Mouse (Mus musculus): Measurements from ENCODE around the gene Znhit6.

The Znhit6 gene

DNA sequence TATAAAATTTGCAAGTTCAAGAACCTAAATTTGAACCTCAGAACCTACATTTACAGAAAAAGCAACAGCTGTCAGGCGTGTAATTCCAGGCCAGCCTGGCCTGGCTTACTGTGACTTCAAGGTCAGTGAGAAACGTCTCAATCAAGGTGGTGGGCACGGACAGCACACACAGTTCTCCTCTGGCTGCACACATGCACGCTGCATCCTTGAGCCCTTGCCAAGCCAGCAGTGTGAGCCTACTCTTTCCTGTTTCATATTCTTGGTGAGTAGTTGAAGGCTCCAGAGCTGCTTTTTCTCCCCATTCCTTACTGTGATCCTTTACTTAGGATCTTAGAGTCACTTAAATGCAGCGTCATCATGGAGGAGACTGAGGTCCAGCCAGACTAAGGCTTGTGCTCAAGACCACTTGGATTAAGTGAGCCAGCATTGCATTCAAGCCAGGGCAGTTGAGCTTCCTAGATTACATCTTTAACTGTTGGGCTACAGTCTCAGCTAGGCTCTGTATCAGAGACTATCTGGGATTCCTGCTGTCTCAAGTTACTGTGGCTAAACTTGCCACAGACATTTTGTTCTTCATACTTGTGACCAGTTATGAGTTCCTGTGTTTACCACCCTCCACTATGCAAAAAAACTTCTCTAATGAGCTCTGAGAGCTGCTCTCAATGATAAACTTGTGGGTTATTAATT lies 29.6 kb downstream of the Znhit6 start:
- no peak for DNase-seq (ENCODE audit: low read depth, low spot score)

DNA sequence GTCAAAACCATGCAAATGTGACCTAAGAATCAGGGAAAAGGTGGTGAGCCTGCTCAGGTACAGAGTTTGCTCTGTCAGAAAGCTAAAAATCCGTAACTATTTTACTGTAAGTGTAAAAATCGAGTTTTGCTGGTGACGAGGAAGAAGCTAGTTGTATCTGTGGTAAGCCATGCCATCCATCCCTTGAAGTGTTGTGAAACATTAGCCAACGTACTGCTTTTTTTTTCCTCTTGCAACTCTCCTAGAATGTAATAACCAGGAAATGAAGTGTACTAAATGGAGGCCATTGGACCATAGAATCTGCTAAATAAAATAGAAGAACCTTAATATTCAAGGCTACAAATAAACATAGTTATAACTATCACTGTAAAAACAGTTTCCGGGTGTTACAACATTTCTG lies 32.3 kb downstream of the Znhit6 start:
- DNase-seq (ENCODE audit: low read depth, low spot score), result no peak

DNA sequence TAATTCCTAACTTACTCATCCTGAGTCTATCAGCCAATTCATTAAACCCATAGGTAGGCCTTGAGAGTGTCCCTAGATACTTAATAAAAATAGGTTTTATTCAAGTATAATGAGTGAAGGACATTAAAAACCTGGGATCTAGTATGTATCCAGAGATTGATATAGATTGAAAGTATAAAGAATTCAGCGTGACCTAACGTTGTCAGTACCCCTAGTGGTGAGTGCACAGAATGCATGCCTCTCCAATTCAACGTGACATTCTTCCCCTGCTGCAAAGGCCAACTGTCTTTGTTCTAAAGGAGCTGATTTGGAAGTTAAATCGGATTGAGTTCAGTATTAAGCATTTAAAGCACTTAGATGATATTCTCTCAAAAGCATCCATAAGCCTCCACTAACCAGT lies 36.7 kb downstream of the Znhit6 start:
- DNase-seq (ENCODE audit: low read depth, low spot score), result peak; percentile 65

DNA sequence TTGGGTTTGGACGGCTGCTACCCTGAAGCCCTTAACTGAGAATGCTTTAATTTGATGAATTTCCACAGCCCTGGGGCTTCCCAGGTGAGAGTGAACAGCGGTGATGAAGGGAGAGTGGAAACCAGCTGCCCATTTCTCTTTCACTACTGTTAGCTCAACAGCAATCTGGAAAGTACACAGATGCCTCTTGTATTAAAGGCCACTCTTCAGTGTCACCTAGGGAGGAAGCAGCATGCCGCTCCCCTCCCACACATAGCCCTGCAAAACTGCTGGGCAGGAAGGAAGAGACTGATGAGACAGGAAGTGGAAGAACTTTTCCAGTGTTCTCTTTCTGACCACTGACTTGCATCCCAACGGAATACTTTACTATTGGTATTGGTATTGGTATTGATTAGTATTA lies 37.2 kb downstream of the Znhit6 start:
- DNase-seq (ENCODE audit: low read depth, low spot score), result no peak

DNA sequence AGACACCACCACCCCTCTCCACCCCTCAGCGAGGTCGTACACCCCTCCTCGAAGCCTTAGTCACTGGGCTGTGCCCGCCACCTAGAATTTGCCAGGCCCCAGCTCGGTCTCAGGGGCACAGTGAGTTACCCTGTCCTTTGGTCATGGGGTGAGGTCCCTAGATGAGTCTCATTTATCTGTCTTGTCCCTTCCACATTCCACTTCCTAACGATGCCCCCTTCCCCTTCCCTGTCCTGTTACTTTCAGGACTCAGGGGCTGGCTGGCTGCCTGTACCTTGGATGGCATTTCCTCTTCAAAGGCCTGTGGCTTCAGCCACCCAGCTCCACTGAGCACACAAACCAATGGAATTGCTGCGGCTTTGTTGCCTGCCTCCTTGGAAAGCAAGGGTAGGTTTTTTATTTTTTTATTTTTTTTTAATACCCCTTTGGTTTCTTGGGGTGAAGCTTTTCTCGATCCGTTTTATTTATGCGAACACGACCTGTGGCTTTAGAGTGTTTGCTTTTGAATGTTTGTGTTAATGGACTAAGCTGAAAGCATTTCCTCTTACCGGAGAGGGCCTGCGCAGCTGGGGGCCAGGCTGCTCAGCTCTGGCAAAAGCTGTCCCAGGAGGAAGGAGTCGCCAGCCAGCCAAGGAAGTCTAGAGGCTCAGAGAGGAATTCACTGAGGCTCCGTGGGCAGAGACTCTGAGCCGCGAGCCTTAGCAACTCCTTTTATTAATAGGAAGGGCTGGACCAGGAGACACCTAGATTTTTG lies 38.5 kb downstream of the Znhit6 start:
- peak; percentile 62 for DNase-seq (ENCODE audit: low read depth, low spot score)

DNA sequence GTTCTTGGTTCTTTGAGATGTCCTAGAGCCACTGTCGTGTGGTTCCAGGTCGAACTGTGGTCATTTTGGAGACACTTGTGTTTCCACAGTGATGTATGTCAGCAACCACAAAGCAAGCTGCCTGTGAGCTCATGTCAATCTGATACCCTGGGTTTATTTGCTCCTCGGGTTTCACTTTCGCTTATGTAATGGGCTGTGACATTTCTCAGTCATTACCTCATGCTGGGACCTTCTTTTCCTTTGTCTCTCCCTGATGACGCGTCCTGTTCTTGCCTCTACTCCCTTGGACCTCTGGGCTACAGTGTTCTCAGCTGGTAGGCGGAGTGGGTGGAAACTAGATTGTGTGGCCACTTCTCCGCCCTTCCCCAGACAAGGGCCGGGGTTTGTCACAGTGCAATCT lies 42.3 kb downstream of the Znhit6 start:
- DNase-seq (ENCODE audit: low read depth, low spot score), result peak; percentile 64

DNA sequence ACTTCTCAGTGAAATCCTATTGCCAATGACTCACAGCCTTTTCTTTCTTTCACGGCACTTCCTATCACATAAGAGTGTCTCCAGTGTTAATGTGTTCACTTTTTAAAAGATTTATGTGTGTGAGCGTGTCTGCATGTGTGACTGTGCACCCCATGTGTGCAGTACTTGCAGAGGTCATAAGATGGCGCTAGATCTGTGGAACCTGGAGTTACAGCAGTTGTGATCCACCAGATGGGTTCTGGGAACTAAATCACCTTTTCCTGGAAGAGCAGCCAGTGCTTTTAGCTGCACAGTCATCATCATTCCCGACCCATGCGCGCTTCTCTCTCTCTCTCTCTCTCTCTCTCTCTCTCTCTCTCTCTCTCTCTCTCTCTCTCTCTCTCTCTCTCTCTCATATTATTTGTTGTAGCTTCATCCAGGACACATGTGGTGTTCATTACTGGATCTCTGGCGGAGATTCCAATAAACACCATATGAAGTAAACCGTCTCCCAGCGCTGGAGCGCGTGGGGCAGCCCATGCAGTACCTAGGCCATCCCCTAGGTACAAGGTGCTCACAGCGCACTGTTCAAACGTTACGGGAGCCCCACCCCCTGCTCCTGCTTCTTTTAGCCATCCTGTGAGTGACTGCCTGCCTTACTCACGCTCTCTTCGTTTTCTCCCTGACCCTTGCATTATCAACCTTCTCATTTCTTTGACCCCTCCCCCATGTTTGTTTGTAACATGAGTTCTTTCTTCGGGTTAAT lies 43.8 kb downstream of the Znhit6 start:
- peak; percentile 88 for DNase-seq (ENCODE audit: low read depth, low spot score)

DNA sequence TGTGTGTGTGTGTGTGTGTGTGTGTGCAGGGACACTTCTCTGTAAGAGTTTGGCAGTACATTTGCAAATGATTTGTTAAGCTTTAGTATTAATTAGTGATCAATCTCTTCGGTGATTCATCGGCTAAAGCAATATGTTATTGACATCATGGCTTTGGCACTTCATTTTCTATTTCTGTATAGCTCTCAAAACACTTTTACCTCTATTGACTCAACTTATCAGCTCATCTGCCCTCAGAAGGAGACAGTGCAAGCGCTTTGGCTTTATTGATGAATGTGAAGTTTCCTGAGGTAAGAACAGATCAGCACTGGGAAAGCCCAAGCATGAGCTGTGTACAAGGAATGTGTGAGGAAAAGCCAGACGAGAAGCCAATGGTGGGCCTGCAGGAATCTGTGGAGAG lies 45.2 kb downstream of the Znhit6 start:
- no peak for DNase-seq (ENCODE audit: low read depth, low spot score)

DNA sequence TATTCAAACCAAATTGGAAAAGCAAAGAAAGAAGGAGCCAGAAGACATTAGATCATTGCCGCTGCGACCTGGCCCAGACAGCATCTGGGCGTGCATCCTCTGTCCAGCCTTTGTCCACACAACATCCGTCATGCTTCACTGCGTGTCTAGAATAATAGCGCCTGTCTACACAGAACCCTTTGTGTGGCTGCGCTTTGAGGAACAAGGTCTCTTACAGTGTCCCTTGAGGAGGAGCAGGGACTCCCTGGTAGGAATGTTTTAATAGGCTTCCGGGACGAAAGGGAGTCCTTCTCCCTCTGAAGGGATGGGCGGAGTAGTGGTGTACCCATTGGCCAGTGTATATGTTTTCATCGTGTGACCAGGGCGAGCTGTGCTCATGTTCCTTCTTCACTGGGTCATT lies 47.0 kb downstream of the Znhit6 start:
- no peak for DNase-seq (ENCODE audit: low read depth, low spot score)

DNA sequence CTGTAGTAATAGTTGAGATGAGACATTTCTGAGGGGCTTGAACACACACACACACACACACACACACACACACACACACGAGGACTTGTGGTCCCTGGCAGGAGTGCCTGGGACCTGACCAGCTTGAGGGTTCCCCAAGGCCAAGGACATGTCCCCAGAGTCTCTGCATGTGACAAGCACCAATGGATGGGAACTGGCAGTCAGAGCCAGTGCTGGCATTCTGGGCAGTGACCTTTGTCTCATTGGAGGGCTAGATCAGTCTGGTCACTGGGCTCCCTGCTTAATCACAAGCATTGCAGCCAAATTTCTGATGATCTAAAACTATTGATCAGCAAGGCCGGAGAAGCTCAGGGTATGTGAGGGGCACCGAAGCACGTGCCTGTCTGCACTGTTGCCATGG lies 48.8 kb downstream of the Znhit6 start:
- no peak for DNase-seq (ENCODE audit: low read depth, low spot score)

DNA sequence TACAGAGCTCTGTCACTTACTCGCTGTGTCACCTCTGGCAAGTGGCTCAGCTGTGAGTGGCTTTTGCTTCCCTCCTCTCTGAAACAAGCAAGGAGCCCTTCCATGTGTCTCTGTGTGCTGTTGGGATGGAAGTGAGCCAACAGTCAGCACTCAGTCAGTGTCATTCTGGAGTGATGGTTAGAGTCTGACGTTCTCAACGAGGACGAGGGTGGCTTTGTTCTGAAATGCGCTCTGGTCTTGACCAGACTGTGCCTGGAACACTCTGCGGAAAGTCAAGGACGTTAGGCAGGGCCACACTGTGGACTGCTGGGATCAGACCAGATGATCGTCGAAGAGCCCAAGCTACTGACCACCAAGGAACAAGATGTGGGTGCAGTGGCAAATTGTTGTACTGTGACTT lies 49.5 kb downstream of the Znhit6 start:
- no peak for DNase-seq (ENCODE audit: low read depth, low spot score)

DNA sequence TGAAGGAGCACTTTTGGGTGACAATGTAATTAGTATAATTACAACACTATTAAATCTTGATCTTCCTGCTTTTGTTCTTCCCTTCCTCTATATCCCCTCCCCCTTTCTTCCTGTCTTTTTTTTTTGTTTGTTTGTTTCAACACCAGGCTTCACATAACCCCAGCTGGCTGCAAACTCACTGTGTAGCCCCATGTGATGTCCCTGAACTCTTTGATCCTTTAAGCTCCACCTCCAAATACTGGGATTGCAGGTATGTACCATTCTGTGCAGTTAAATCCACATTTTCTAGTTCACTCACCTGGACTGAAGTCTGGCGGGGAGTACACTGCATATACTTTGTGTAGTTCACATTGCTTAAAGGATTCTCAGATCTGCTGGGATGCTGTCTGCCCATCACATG lies 50.1 kb downstream of the Znhit6 start:
- DNase-seq (ENCODE audit: low read depth, low spot score), result no peak

DNA sequence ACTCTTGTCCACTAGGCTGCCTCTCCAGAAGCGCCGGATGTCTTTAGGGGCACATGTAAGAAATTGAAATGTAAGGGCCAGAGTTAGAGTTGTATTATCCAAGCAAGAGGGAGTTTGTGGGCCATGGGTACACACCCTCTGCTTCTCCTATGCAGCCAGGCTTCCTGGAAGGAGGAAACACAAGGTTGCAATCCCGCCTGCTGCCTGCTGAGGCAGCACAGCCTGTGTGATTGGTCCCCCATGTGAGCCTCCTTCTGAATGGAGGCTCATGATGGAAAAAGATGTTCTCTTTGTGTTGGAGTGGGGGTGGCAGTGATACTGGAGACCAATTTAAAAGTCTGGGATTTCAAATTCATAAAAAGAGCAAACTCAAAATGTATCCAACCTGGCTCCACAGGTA lies 51.8 kb downstream of the Znhit6 start:
- peak; percentile 74 for DNase-seq (ENCODE audit: low read depth, low spot score)

DNA sequence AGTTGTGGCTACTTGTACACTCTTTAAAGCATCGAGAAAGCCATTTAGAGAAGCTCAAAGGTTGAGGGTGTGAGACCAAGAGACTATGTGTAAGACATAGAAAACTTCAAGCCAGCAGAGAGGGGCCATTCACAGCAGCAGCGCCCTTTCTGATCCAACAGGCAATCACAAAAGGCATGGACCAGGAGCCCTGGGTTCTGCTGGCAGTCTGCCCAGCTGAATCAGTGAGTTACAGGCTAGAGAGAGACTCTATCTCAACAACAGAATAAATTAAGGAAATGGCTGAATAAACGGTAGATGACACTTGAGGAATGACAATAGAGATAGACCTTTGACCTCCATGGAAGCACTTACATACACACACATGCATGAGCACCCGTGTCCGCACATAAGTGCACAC lies 52.6 kb downstream of the Znhit6 start:
- DNase-seq (ENCODE audit: low read depth, low spot score), result no peak

DNA sequence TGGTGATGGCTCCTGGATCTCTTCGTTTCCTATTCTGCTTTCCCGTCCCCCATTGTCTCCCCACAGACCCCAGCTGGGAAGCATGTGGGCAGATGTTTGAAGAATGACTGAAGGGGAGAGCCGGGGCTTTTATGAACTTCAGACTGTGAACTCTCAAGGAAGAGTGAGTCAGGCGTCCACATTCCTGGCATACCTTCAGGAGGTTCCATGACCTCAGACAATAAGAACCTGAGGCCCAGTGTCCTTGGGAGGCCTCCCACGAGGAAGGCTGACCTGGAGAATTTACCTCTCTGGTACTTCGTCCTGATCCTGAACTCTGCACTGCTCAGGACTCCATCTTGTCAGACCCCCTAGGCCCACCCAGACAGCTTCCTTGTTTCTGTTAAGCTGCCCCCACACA lies 56.9 kb downstream of the Znhit6 start:
- peak; percentile 99 for DNase-seq (ENCODE audit: low read depth, low spot score)

DNA sequence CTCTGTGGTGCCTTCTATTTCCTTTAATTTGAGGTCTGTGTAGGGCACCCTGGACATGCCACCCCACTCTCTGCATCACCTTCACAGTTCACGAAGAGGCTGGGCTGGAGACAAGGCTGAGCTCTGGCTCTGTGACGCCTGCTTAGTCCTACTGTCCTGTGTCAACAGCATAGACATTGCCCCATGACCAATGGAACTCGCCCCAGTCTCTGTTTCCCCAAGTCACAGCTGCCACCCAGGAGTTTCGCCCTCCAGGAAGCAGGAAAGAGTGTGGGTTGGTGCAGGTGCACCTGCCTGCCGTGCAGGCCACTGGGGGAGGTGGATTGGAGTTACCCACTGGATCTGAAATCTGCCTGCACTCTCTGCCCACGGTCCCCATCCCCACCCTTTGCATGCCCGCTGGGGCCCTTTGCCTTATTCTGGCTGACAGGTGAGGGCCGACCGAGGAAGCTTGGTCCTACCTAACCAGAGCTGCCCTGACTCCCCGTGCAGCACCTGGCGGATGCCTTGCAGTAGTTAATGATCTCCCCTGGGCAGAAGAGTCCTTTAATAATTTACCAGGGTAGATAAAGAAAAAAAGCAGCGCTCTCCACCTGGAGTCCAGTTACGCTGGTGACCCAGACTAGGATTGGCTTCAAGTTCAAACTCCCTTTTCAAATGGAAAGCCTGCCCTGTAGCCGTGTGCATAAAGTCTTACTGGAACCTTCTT lies 58.2 kb downstream of the Znhit6 start:
- DNase-seq (ENCODE audit: low read depth, low spot score), result no peak

DNA sequence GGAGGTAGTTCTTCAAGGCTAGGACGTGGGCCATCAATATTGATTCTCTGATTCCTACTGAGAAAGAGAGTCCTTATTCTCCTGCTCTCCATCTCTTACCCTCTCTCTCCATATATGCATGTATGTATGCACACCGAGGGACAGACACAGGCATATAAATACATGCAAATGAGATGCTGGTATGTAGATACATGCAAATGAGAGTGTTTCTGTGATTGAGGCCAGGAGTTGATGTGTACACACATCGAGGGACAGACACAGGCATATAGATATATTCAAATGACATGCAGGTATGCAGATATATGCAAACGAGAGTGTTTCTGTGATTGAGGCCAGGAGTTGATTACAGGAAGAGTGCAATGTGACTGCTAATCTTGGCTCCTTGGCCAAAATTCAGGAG lies 64.2 kb downstream of the Znhit6 start:
- no peak for DNase-seq (ENCODE audit: low read depth, low spot score)

DNA sequence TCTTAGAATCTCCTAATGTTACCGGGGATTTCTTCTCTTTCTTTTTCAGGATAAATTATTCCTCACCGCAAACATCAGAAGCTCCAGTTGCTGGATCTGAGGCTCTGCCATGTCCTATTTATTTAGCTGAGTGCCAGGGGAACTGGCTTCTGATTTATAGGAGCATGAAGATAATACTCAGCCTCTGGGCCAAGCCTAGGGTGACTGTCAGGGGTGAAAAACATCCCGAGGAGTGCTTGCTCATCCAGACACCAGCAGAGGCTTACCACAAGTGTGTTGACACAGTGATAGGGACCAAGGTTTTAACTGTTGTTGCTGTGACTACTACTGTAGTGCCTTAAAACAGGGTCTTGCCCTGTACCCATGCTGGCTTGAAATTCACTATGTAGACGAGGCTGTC lies 64.6 kb downstream of the Znhit6 start:
- DNase-seq (ENCODE audit: low read depth, low spot score), result no peak

DNA sequence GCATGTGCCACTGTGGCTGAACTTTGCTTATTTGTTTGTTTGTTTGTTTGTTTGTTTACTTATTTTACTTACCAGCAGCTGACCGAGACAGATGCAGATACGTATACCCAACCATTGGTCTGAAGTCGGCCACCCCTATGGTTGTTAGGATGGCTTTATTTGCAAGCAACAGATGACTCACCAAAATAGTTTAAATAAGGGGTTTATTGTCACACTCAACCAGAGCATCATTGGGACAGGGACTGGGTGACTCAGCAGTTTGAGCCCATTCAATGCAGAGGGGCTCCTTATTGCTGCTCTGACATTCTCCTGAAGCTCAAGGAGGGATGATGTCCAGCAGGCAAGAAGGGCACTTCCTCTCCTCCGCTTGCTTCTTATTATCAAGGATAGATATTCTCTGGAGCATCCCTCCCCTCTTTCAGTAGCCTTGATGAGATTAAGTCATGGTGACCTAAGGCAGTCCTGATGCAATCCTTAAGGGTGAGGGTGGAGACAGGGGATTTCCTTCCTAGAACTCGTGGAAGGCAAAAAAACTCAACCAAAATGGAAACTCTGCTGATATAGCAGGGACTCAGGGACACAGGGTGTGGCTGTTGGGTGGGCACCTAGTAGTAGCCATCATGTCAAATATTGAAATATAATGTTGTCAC lies 65.2 kb downstream of the Znhit6 start:
- DNase-seq (ENCODE audit: low read depth, low spot score), result no peak

DNA sequence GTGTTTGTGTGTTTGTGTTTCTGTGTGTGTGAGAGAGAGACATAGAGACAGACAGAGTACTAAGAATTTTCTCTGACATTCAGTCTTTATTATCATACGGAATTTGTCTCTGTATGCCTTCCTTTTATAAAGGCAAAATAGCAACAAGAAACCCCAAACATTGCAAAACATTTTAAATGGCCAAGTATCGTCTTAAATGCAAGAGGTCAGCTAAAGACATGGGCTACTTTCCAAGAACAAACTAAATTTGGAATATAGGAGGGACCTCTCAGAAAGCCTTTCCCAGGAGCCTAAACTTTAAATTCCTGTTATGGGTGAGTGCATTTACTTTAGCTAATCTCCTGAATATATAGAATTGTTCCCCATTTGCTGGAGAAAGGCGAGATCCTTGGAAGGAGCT lies 65.9 kb downstream of the Znhit6 start:
- no peak for DNase-seq (ENCODE audit: low read depth, low spot score)

DNA sequence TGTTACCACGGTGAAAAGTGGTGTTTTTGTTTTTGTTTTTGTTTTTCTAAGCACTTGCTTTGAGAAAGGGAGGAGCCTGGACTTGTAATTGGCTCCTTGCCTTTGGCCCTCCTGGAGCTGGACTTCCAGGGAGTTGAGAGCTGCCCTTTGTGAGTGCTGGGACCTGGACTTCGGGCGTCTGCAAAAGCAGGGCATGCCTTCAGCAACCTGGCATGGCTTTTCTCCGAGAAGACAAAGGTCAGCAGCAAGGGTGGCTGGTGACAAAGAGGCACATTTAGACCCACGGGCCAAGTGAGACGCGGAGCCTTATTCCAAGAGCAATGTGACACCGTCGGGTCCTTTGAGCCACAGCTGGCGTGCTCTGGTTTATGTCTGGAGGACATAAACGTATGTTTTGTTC lies 66.9 kb downstream of the Znhit6 start:
- no peak for DNase-seq (ENCODE audit: low read depth, low spot score)

DNA sequence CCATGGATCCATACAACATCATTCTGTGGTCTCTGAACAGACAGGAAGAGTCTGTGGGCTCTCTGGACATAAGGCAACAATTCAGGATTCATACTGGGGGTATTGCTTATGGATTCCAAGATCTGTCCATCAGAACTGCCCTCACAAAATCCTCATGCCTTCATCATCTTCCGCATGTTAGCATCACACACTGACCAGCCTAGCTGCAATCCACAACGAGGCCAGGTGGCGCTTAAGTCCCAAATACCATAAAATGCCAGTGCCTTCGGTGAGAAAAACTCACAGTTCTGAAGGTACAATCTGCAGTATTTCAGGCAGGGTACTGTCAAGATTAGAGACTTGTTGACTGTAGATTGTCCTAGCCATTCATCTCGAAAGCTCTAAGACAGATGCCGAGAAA lies 69.5 kb downstream of the Znhit6 start:
- DNase-seq (ENCODE audit: low read depth, low spot score), result no peak
